Mouse (Mus musculus) megakaryocyte-erythroid progenitor cell, adult 5-6 weeks (primary cell): ENCODE results near the gene H13. TPM values are rescaled to one million over a fixed set of nuclear protein-coding genes. Genes with fewer than 3 reads are reported as not detected.
A peak's percentile ranks its signal among the peaks of the same experiment; 100 is the strongest.

Experiments used
- ATAC-seq: replicated peaks from 2 replicates; pipeline ENCODE4 v1.8.0; 2016; ENCODE audit warnings: mild to moderate bottlenecking, inconsistent platforms; ENCODE audit not compliant: severe bottlenecking, poor library complexity, low FRiP score, low TSS enrichment
- total RNA-seq, 2 experiments: library from RNA; stranded (forward) in 1 of 2; stranded (reverse) in 1 of 2; fragments of 200-1000, 215-1000 nt in 1 of 2; fragments of >200 nt in 1 of 2; fragmentation: Nextera tagmentation in 1 of 2; gene quantifications; 2 replicates each; pipeline ENCODE4 v1.2.3; 2014 to 2017

The H13 gene
- 66.9 and 68.1 TPM in 2 replicates for total RNA-seq (2014; fragmentation: Nextera tagmentation)
- 56.1 and 69.1 TPM in 2 replicates for total RNA-seq (2017)

DNA sequence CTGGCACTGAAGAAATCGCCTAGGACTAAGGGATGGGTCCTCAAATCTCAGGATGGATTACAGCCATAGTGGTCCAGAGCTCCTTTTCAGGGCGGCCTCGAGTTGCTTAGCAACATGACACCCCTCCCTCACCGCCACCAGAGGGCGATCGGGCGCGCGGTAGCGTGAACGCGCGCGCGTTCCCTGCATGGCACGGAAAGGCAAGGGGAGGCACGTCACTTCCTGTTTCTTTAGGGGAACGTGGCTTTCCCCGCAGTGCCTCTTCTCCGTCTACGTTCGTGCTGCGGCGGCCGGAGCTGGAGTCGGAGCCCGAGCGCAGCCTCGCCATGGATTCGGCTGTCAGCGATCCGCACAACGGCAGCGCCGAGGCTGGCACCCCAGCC lies at the start of gene H13:
TSS of gene H13 (plus strand) at position 206 of the 383 bp plus-strand sequence.
- ATAC-seq = peak; percentile 81

- ATAC-seq = no peak
These were observed 48.7 kb upstream of the H13 start for GRCm38 (mm10) chr2:152620367-152621134.

GRCm38 (mm10) chr2:152622151-152622550 lies 47.1 kb upstream of the H13 start:
- no peak for ATAC-seq

- ATAC-seq = no peak
These were observed 46.3 kb upstream of the H13 start, which contains the start of gene Defb25 for GRCm38 (mm10) chr2:152622953-152623352. Gene Defb25 (minus strand): TSS chr2:152623053.

DNA sequence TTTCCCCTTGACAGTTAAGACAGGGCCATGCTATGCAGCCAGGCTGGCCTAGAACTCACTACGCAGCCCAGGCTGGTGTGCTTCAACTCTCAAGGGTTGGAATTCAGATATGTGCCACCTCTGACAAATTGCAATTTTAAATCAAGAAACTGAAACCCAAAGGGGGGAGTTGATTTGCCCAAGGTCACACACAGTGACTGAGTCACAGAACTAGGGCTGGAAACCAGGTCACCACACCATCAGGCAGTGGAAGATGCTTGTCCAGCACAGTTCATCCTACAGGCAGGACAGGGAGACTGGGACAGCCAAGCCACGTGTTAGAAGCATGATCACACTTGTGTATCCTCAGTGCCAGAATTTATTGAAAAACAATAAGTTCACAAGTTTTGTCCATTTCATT lies 44.7 kb upstream of the H13 start:
- no peak for ATAC-seq

- ATAC-seq = no peak
These were observed 44.0 kb upstream of the H13 start for GRCm38 (mm10) chr2:152625256-152625655.

DNA sequence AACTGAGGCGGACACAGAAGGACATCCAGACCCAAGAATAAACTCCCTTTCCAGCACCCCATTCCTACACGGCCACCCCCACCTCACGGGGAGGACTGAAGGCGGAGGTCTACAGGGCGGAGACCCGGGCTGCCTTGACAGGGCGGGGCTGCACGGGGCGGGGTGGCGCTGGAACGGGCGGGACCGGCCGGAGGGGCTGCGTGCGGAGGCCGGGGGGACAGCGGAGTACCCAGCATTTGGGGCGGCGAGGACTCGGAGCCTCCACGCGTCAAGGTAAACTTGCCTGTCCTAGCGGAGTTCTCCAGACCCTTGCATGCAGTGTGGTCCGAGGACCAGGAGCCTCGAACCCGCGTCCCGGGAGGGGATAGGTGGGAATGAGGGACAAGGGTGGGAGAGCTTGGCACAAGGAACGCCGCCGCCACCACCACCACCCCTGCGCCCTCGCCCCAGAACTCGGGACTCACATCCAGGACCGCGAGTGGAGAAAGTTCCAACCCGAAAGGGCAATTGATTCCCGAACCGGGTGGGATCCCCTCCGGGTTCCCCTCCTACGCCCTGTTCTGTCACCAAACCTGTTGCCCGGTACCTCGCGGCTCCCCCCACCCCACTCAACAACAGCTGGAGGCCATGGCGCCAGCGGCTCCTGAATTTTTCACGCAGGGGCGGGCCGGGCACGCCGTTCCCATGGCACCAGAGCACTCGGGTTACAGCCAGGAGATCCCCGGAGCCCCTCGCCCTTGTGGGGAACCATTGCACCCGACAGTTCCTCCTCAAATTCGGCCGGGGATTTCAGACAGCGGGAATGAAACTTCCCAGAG lies 42.3 kb upstream of the H13 start, which contains the start of gene Rem1:
TSS of gene Rem1 (plus strand) at position 178 of the 818 bp plus-strand sequence.
- no peak for ATAC-seq

- ATAC-seq = no peak
These were observed 41.2 kb upstream of the H13 start for GRCm38 (mm10) chr2:152628066-152628465.

DNA sequence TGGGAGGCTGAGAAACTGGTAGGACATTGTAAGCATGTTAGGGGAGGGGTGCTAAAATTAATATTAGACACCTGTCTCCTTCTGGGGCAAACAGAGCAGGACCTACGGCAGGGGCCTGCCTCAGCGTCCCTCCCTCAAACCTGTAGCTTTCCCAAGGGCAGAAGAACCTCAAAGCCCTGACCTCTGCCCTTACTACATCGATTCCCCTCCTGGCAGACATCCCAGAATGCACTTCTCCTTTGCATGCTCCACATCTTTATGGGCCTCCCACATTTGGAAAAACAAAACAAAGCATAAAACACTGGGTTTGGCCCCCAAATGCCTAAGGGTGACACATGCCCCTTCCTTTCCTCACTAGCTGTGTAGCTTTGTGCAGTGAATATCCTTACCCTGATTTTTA lies 40.0 kb upstream of the H13 start:
- no peak for ATAC-seq

- ATAC-seq = no peak
These were observed 39.4 kb upstream of the H13 start for GRCm38 (mm10) chr2:152629904-152630303.

DNA sequence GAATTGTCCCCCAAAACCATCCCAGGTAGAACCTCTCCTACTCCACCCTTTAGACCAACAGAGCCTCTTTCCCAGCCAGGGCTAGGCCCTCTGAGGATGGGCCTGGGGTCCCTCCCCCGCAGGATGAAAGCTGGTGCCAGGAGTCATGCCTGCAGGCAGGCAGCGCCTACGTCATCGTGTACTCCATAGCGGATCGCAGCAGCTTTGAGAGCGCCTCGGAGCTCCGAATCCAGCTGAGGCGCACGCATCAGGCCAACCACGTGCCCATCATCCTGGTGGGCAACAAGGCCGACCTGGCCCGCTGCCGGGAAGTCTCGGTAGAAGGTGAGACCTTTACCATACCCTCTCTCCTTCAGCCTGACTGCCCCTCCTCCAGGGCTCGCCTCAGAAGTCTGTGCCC lies 35.9 kb upstream of the H13 start:
- ATAC-seq = no peak

GRCm38 (mm10) chr2:152634311-152634710 lies 35.0 kb upstream of the H13 start:
- no peak for ATAC-seq

DNA sequence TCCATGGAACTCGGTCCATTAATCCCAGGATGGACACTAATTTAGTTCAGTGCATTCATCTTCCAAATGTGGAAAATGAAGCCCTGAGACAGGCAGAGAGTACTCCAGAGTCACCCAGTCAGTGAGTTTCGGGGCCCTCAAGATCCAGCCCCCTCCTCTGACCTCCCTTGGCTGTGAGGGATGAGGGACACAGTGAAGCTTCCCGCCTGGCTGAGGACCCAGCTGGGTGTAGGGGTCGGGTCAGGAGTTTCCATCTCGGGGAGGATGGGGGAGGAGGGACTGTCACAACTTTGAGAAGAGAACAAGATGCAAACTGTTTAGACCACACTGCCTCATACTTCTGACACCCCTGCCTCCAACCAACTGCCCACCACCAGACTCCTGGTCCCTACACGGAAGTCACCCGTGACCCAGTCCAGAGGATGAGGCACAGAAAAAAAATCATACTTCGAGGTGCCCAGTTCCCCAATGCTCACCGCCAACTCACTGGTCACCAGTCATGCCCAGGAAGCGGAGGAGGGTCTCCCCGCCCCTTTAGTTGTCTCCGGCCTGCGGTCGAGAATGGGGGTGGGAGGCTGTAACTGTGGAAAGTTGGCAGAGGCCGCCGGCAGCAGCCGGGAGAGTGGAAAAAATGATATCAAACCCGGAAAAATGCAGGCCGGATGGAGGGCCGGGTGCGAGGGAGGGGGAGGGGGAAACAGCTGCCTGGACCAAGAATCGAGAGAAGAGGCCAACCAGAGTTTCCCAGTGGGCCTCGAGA lies 32.8 kb upstream of the H13 start:
- ATAC-seq = no peak

DNA sequence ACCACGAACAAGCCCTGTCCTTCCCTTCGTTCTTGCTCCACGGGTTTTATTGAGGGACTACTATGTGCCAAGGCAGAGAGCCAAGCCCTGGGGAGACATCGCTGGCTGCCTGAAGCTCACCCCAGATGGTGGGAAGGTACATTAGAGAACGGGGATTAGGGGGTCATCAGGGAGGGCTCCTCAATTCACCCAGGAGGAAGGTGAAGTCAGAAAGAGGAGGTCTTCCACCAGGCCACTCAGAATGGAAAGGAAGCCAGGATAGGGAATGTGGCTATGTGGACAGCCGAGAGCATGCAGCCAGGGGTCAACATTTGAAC lies 32.3 kb upstream of the H13 start:
- no peak for ATAC-seq

GRCm38 (mm10) chr2:152637381-152637780 lies 31.9 kb upstream of the H13 start:
- ATAC-seq = no peak

DNA sequence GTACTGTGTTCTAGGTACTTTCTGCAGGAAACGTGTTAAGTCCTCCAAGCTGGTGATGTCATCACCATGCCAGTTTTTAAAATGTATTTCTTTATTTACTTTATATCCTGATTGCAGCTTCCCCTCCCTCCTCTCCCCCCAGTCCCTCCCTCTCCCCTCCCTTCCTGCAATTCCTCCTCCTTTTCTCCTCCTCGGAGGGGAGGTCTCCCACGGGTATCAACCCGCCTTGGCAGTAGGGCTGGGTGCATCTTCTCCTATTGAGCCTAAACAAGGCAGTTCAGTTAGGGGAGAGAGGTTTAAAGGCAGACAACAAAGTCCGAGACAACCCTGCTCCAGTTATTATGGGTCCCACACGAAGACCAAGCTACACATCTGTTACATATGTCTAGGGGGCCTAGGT lies 30.4 kb upstream of the H13 start:
- ATAC-seq = no peak

- no peak for ATAC-seq
These were observed 29.7 kb upstream of the H13 start for GRCm38 (mm10) chr2:152639406-152640113.

DNA sequence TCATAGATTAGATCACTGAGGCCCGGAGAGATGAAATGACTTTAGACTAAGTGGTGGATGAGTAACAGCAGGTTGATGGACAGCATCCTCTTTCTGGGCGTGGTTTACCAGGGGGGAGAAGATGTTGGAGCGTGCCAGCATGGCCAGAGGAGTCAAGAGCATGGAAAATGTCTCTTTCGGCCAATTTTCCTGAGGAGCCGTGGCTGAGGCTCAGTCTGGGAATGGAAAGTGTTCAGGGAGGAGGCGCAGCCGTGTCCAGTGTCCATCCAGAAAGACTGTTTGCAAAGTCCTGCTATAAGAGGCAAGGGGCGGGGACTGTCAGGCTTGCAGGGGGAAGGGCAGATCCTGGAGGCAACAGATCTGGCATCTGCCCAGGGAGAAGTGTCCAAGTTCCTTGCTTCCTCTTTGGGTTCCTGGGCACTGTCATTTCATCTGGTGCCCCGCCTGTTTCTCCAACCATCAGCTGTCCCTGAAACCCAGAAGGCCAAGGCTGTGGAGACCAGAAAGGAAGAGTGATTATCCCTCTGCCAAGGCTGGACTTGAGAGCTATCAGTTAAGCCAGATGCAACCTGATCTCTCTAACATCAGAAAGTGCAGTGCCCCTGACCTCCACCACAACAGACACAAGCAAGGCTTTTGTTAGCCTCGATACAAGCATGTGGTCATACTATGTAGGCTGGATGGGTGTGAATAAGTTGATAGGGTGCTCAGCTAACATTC lies 16.2 kb upstream of the H13 start:
- ATAC-seq = 0 out of 2 replicates have a peak, but pooled peaks have one; percentile 19
